Mouse (Mus musculus) hindbrain, embryonic 12.5 days (tissue): ENCODE results near the gene Pdcd1. TPM values are rescaled to one million over a fixed set of nuclear protein-coding genes. Genes with fewer than 3 reads are reported as not detected.
A peak's percentile ranks its signal among the peaks of the same experiment; 100 is the strongest.
"Not testable (repeated sequence)": the region's sequence is repeated elsewhere in the genome, so short reads cannot be mapped to it uniquely, and the experiment has no call there.

Experiments
- ATAC-seq: fragments of 200-750 bp; cut with Nextera tagmentation; 2 replicates; pipeline ENCODE4 v1.8.0; 2017; ENCODE audit warnings: moderate TSS enrichment; ENCODE audit not compliant: low FRiP score
- H3K27ac ChIP-seq: fragments of 300-500 bp; sonication (generic); 2 replicates; pipeline ENCODE4 v1.5.1; 2016; ENCODE audit warnings: mild to moderate bottlenecking
- H3K27me3 ChIP-seq: fragments of 300-500 bp; sonication (generic); 2 replicates; pipeline ENCODE4 v1.6.1; 2016; ENCODE audit warnings: mild to moderate bottlenecking
- H3K36me3 ChIP-seq: fragments of 300-500 bp; sonication (generic); 2 replicates; pipeline ENCODE4 v1.6.1; 2016; ENCODE audit warnings: mild to moderate bottlenecking
- H3K4me1 ChIP-seq: fragments of 300-500 bp; sonication (generic); 2 replicates; pipeline ENCODE4 v1.6.1; 2016
- H3K4me2 ChIP-seq: fragments of 300-500 bp; sonication (generic); replicated peaks from 2 replicates; pipeline ENCODE4 v1.6.1; 2016; ENCODE audit warnings: mild to moderate bottlenecking
- H3K4me3 ChIP-seq: fragments of 300-500 bp; sonication (generic); 2 replicates; pipeline ENCODE4 v1.5.1; 2016; ENCODE audit warnings: mild to moderate bottlenecking
- H3K9ac ChIP-seq: fragments of 300-500 bp; sonication (generic); 2 replicates; pipeline ENCODE4 v1.6.1; 2016; ENCODE audit warnings: mild to moderate bottlenecking, moderate library complexity
- H3K9me3 ChIP-seq: fragments of 300-500 bp; sonication (generic); replicated peaks from 2 replicates; pipeline ENCODE4 v1.6.1; 2016; ENCODE audit warnings: mild to moderate bottlenecking
- WGBS: fragments of 180-500 bp; shearing (Covaris S2); methylation state at CpG from one replicate; pipeline ENCODE4 v1.1.7; 2016; 5-methylcytosine and 5-hydroxymethylcytosine counted together
- polyA plus RNA-seq: library from polyadenylated mRNA; unstranded; fragments of >200 nt; fragmentation: Nextera tagmentation; extraction: Ambion mirVana; gene quantifications from 2 replicates; pipeline ENCODE4 v1.2.1, GENCODE M21; 2016

Pdcd1 gene
- polyA plus RNA-seq: 0.10 TPM in 1 of 2 replicates, not detected in the other

DNA sequence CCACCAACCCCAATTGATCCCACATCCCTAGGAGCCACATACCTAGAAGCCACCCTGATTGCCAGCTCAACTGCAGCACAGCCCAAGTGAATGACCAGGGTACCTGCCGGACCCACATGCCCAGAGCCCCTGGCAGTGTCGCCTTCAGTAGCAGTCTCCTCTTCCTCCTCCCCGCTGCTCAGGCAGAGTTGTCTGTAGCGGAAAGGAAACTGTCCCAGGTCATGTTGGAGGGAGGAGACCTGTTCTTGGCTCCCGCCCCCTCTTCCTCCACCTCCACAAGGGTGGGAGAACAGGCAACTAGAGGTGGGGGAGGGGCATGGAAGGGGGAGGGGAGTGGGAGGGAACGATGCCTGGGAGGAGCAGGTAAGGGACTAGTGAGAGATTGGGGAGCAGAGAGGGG, at the start of gene Pdcd1:
TSS of gene Pdcd1 (minus strand) at position 181 of the 400 bp plus-strand sequence.
- H3K9ac ChIP-seq: no peak within 1 kb of the TSS
- no peaks in the 10 kb centered on the region for H3K9me3 ChIP-seq
- no peak within 1 kb of the TSS for H3K4me2 ChIP-seq
- no peak within 1 kb of the TSS for H3K27ac ChIP-seq
- H3K4me1 ChIP-seq: 0 out of 2 replicates have a peak, but pooled peaks cover 2% of the 10 kb centered on the region
- H3K36me3 ChIP-seq: no peaks in the 10 kb centered on the region
- ATAC-seq: no peak
- H3K27me3 ChIP-seq: no peaks in the 10 kb centered on the region
- no peak within 1 kb of the TSS for H3K4me3 ChIP-seq
- WGBS: 68% methylated on average over 6 of the region's 6 CpGs

DNA sequence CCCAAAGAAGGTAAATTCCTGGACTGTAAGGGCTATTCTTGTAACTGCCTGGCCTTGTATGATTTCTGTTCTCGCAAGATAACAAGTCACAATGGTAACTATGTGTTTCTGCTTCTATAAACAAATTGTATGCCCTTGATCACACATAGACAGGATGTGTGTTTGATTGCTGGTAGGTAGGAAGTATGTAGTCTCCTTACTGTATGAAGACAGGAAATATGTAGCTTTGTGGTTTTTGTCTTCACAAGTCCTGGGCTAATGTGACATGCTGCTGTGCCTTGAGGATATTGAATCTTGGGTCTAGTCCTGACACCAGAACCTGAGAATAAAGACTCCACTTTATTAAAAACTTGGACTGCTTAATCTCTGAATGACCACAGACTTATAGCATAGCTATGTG, 39.4 kb upstream of the Pdcd1 start:
- H3K27ac ChIP-seq: no peak overlapping the region
- H3K27me3 ChIP-seq: no peaks in the 10 kb centered on the region
- H3K9ac ChIP-seq: no peak overlapping the region
- H3K4me3 ChIP-seq: no peak overlapping the region
- H3K9me3 ChIP-seq: no peaks in the 10 kb centered on the region
- 80% methylated on average over 1 of the region's 1 CpGs for WGBS
- no peaks in the 10 kb centered on the region for H3K36me3 ChIP-seq
- no peak overlapping the region for H3K4me2 ChIP-seq
- no peaks in the 10 kb centered on the region for H3K4me1 ChIP-seq
- ATAC-seq: no peak

DNA sequence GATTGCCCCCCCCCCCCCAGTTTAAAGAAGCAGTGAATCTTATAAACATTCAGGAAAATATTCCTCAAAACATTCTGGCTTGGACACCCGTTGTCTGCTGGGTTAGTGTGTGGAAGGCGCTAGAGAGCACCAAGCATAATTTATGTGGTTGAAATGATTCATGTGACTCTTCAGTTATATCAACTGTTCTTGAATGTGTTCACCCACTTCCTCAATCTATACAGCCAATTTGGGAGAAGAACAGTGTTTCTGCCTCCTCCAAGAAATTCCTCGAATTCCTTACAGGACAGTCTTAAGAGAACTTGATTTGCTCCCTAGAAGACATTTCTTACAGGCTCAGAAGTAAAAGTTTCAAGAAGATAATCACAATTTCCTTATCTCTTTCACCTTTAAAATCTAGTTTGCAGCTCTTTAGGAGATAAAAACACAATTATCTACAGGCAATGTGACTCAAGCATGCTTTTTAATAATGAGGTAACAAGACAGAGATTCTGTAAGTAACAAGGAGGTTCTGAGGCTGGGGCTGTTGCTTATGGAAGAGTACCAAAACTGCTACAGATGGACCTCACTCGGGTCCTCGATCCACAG, 34.1 kb upstream of the Pdcd1 start:
- no peaks in the 10 kb centered on the region for H3K4me1 ChIP-seq
- no peak overlapping the region for H3K27ac ChIP-seq
- H3K27me3 ChIP-seq: no peaks in the 10 kb centered on the region
- no peak overlapping the region for H3K4me2 ChIP-seq
- H3K9ac ChIP-seq: no peak overlapping the region
- H3K4me3 ChIP-seq: no peak overlapping the region
- no peaks in the 10 kb centered on the region for H3K9me3 ChIP-seq
- WGBS: 92% methylated on average over 5 of the region's 5 CpGs
- H3K36me3 ChIP-seq: no peaks in the 10 kb centered on the region
- ATAC-seq: no peak

DNA sequence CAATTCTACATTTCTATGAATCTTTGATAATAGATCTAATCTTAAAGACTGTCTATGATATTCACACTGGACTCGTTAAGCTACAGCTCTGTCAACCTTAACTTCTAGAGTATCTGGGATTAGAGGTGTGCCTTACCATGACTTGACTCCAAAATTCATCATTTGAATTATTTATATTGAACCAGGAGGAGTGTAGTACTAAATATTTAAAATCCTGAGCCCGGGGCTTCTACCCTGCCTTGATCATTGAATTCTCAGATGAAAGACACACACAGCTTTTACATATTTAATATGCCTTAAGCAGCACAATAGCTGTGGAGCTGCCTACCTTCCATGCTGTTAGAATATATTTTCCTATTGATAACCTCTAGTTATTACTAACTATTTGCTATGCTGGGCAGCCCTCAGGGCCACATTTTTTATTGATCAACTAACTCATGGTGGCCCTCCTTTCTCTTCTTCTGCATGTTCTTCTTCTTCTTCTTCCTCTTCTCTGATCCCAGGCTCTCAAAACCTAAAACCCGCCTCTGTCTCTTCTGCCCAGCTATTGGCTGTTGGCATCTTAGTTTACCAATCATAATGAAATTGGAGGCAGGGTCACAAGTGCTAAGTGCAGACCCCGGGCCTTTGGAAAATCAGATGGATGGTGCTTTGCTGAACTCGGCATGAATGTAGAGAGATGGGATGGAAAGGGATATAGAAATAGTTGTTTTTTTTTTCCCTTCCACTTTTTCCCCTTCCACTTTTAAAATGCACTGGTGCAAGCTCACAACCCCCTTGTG, 33.2 kb upstream of the Pdcd1 start:
- no peak for ATAC-seq
- 86% methylated on average over 5 of the region's 5 CpGs for WGBS

DNA sequence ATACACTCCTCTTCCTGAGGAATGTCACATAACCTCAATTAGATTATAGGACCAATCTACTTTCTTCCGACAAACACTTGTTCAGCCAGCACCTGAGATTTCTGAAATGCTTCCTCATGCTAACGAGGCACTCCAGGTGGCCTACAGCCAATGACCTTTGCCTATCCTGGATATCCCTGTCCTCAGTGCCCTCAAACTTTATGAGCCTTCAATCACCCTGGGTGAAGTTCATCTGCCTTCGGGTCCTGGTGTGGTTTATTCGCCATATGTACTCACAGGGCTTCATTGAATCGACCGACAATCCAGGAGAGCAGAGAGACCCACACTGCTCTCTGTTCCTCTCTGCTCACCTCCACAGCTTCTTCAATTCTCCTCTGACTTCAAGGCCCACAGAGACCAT, 29.4 kb upstream of the Pdcd1 start:
- no peak for ATAC-seq
- H3K4me2 ChIP-seq: no peak overlapping the region
- no peaks in the 10 kb centered on the region for H3K4me1 ChIP-seq
- no peak overlapping the region for H3K27ac ChIP-seq
- H3K36me3 ChIP-seq: no peaks in the 10 kb centered on the region
- WGBS: 92% methylated on average over 6 of the region's 6 CpGs
- H3K9me3 ChIP-seq: no peaks in the 10 kb centered on the region
- no peak overlapping the region for H3K9ac ChIP-seq
- H3K27me3 ChIP-seq: 0 out of 2 replicates have a peak, but pooled peaks cover 4% of the 10 kb centered on the region
- no peak overlapping the region for H3K4me3 ChIP-seq

More for the DNA sequence above, 33.2 kb upstream of the Pdcd1 start:
- Histone ChIP-seq H3K4me3 (no peak overlapping the region), H3K4me2 (no peak overlapping the region), H3K36me3 (no peaks in the 10 kb centered on the region), H3K27ac (no peak overlapping the region), H3K27me3 (no peaks in the 10 kb centered on the region), H3K9ac (no peak overlapping the region), H3K9me3 (no peaks in the 10 kb centered on the region), H3K4me1 (no peaks in the 10 kb centered on the region)

DNA sequence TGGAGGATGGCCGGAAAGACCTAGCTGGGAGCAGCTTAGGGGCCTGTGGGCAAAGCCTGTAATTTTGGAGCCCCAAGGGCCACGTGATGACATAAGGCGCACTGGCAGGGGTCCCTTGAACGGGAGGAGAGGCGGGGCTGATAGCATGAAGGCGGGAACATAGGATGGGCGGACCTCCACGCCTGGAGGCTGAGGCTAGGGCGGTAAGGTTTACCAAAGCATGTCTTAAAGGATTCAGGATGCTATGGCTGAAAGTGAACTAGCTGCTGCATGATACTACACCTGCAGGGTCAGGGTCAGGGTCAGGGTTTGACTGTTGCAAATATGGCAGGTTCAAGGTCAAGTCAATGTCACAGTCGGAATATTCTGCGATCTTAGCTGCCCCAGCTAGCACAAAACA, 28.8 kb upstream of the Pdcd1 start:
- ATAC-seq: no peak
- no peaks in the 10 kb centered on the region for H3K4me1 ChIP-seq
- peak overlapping the region; percentile 19 for H3K4me2 ChIP-seq
- 0 out of 2 replicates have a peak, but pooled peaks cover 4% of the 10 kb centered on the region for H3K27me3 ChIP-seq
- 54% methylated on average over 11 of the region's 11 CpGs for WGBS
- H3K27ac ChIP-seq: no peak overlapping the region
- H3K4me3 ChIP-seq: no peak overlapping the region
- no peak overlapping the region for H3K9ac ChIP-seq
- no peaks in the 10 kb centered on the region for H3K9me3 ChIP-seq
- H3K36me3 ChIP-seq: no peaks in the 10 kb centered on the region

DNA sequence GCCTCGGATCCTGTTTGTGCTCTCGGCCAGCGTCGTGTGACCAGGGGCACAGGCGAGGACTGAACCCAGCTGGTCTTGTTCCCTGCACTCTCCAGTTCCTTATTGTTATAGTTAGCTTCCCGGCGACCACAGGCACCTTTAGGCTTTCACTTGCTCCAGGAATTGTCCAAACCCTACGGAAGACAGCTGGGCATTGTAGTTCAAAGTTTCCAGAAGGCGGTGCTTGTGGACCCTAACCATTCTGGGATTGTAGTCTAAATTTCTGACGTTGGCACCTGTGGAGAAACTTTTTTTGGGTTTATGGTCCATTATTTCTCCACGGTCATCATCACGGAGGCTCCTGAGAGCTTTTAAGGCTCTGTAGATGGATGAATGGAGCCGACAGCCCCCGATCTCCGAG, 28.4 kb upstream of the Pdcd1 start:
- WGBS: 50% methylated on average over 15 of the region's 15 CpGs
- H3K9me3 ChIP-seq: no peaks in the 10 kb centered on the region
- peak overlapping the region; percentile 19 for H3K4me2 ChIP-seq

DNA sequence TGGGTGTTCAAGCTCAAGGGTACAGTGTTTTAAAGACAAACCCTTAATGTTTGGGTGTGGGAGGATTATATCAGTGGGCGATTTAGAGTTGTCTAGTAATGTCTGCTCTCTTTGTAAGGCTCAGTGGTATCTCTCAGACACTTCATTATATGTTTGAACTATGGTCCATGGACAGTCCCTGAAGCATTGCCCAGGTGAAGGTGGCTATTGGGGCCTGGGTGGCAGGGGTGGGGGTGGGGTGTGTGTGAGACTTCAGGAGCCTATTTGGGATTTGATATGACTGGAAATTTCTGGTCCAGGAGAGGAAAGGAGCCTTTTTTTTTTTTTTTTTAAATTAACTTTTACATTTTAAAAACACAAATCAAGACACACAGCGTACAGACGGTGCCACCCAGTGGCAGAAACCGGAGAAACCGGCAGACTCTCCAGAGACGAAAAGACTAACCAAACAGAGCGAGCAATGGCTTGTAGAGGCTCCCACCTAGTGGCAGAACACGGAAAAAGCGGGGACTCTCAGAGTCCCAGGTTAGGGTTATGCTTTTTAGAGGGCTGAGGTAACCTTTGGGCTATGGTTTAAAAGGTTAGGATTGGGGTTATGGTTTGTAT, 26.6 kb upstream of the Pdcd1 start:
- 0 out of 2 replicates have a peak, but pooled peaks cover 4% of the 10 kb centered on the region for H3K27me3 ChIP-seq
- no peak overlapping the region for H3K9ac ChIP-seq
- no peaks in the 10 kb centered on the region for H3K36me3 ChIP-seq
- H3K4me1 ChIP-seq: no peaks in the 10 kb centered on the region
- 3% methylated on average over 9 of the region's 9 CpGs for WGBS
- no peaks in the 10 kb centered on the region for H3K9me3 ChIP-seq
- H3K4me2 ChIP-seq: no peak overlapping the region
- no peak overlapping the region for H3K27ac ChIP-seq
- H3K4me3 ChIP-seq: no peak overlapping the region
- ATAC-seq: peak; percentile 91

More for the DNA sequence above, 28.4 kb upstream of the Pdcd1 start:
- 0 out of 2 replicates have a peak, but pooled peaks cover 4% of the 10 kb centered on the region for H3K27me3 ChIP-seq
- H3K36me3 ChIP-seq: no peaks in the 10 kb centered on the region
- H3K4me3 ChIP-seq: no peak overlapping the region
- H3K4me1 ChIP-seq: no peaks in the 10 kb centered on the region
- H3K27ac ChIP-seq: no peak overlapping the region
- H3K9ac ChIP-seq: no peak overlapping the region
- no peak for ATAC-seq

DNA sequence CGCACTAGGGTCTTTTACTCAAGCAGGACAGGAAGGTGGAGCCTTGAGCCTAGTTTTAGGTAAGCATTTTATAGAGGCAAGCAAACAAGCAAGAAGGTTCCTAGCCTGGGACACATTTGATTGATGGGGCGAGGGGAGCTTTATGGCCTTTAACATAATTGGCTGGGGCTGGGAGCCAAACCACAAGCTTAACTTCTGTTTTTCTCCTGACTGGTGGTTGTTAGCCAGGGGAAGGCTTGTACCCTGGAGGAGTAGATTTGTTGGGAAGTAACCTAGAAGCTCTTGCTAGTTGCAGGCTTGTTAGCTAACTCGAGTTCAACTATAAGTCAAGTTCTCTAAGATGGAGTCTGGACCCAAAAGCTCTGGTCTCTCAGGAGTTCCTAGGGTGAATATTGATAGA, 26.0 kb upstream of the Pdcd1 start:
- WGBS: 82% methylated on average over 3 of the region's 3 CpGs
- Histone ChIP-seq H3K36me3 (no peaks in the 10 kb centered on the region), H3K27me3 (0 out of 2 replicates have a peak, but pooled peaks cover 4% of the 10 kb centered on the region), H3K4me2 (no peak overlapping the region), H3K27ac (no peak overlapping the region), H3K9me3 (no peaks in the 10 kb centered on the region), H3K9ac (no peak overlapping the region), H3K4me1 (no peaks in the 10 kb centered on the region), H3K4me3 (no peak overlapping the region)
- no peak for ATAC-seq

DNA sequence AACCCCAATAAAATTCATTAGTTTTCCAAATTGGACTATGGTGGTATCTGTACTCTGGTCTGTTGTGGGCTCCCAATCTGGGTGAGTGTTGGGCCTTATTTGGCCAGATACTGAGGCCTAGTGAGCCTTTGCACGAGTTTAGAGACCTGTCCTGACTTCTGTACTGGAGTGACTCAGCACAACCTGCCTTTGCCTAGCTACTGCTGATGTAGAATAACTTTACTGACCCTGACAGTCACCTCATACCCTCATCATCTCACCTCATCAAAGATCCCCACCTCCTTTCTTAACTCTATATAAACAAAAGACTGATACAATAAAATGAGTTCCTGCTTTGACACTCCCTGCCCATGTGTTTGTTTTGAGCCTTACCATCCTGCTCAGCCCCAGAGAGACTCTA, 24.3 kb upstream of the Pdcd1 start:
- H3K4me2 ChIP-seq: no peak overlapping the region
- H3K27me3 ChIP-seq: 0 out of 2 replicates have a peak, but pooled peaks cover 4% of the 10 kb centered on the region
- H3K9ac ChIP-seq: no peak overlapping the region
- WGBS: 45% methylated on average over 1 of the region's 1 CpGs
- H3K36me3 ChIP-seq: no peaks in the 10 kb centered on the region
- ATAC-seq: no peak
- H3K4me3 ChIP-seq: no peak overlapping the region
- H3K9me3 ChIP-seq: no peaks in the 10 kb centered on the region
- no peak overlapping the region for H3K27ac ChIP-seq
- H3K4me1 ChIP-seq: no peaks in the 10 kb centered on the region

DNA sequence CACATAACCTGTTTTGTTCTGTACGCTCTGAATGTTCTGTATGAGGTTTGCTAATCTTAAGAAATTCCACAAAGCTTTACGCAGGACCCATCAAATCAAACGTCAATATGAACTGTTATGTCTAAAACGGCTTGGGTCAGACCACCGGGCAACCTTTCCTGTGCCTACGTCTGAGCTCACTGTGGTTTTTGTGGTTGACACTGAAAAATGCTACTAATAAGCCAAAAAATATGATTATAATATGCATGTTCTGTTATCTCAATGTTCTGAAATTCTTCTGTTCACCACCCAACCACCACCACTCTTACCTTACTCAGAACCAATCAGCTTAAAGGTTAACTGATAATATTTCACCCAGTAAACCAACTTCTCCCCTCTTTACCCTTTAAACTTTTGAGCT, 22.4 kb upstream of the Pdcd1 start:
- no peak overlapping the region for H3K27ac ChIP-seq
- 90% methylated on average over 6 of the region's 6 CpGs for WGBS
- ATAC-seq: no peak
- H3K4me3 ChIP-seq: no peak overlapping the region
- H3K4me2 ChIP-seq: no peak overlapping the region
- H3K9ac ChIP-seq: no peak overlapping the region
- H3K9me3 ChIP-seq: no peaks in the 10 kb centered on the region
- no peaks in the 10 kb centered on the region for H3K27me3 ChIP-seq
- no peaks in the 10 kb centered on the region for H3K36me3 ChIP-seq
- no peaks in the 10 kb centered on the region for H3K4me1 ChIP-seq

DNA sequence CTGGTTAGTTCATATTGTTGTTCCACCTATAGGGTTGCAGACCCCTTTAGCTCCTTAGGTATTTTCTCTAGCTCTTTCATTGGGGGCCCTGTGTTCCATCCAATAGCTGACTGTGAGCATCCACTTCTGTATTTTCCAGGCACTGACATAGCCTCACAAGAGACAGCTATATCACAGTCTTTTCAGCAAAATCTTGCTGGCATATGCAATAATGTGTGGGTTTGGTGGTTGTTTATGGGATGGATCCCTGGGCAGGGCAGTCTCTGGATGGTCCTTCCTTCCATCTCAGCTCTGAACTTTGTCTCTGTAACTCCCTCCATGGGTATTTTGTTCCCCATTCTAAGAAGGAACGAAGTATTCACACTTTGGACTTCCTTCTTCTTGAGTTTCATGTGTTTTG, 5.9 kb upstream of the Pdcd1 start:
- not testable (repeated sequence) for H3K4me3 ChIP-seq, H3K4me2 ChIP-seq, H3K9me3 ChIP-seq, ATAC-seq, H3K36me3 ChIP-seq, H3K9ac ChIP-seq, H3K27ac ChIP-seq, H3K4me1 ChIP-seq, H3K27me3 ChIP-seq
- 69% methylated on average over 1 of the region's 1 CpGs for WGBS
